Mouse (Mus musculus): ENCODE measurements around the gene Tcf7l1.

The Tcf7l1 gene

DNA sequence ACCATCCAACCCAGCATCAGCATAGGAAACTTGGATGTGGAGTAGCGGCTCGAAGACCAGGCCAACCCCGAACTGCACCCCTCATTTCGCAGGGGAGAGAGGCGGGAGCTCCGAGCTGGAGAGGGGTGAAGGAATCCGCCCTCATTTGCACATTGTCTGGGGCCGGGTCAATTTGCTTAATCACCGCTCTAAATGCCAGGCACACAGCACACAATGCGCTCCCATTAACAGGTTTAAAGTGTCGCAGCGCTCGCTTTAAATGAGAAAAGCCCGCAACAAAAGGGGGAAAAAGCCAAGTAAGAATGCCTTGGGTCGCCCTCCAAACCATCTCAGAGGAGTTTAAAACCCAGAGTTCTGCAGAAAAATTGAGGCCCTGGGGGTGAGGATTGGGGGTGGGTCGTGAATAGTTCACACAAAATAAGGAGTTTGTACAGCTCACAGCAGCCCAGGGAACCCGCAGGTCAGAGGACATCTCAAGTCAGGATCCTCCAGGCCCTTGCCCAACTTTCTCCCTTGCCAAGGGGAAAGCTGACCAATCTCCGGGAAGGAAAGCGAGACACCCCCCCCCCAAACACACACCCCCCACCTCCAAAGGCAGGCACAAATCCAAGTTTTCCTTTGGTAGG, 1.6 kb downstream of the Tcf7l1 start:
- no peak for DNase-seq (ENCODE audit: low read depth in 1 of 2, low spot score in 2 of 2)

- no peak for DNase-seq (ENCODE audit: low read depth in 1 of 2, low spot score in 2 of 2)
Observed at GRCm38 (mm10) chr6:72783780-72784179, 5.3 kb downstream of the Tcf7l1 start.

DNA sequence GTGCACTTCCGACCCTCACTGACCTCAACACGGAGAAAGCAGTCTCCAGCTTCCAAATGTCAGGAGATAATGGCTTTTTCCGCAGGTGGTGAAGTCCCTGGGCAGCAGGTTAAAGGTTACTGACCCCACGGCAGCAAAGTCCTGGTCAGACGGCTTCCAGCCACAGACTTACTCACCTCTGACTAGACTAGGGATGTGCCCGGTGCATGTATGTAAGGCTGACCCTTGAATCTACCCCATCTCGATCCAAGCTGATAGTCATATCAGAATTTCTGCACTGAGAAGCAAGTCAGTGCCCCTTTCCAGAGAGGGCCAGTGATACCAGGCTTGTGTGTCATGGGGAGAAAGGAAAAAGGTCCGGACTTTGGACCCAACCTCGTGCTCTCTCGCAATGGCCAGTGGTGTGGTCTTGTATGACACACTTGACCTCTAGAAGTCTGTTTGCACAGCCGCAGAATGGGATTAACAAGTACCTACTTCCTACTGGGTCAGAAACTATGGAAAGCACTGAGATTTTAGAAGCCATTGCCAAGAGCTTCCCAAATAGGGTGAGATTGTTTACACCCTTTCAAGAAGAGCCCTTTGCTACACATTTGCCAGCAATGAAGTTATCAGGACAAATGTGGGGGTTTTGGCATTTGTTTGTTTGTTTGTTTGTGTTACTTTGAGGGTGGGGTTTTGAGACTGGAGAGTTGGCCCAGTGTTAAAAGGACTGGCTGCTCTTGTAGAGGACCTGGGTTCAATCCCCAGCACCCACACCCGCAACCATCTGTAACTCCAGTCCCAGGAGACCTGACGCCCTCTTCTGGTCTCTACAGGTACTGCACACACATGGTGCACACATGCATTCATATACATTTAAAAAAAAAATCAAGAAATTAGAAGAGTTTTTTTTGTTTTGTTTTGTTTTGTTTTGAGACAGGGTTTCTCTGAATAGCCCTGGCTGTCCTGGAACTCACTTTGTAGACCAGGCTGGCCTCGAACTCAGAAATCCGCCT, 10.0 kb downstream of the Tcf7l1 start:
- no peak for DNase-seq (ENCODE audit: low read depth in 1 of 2, low spot score in 2 of 2)

DNA sequence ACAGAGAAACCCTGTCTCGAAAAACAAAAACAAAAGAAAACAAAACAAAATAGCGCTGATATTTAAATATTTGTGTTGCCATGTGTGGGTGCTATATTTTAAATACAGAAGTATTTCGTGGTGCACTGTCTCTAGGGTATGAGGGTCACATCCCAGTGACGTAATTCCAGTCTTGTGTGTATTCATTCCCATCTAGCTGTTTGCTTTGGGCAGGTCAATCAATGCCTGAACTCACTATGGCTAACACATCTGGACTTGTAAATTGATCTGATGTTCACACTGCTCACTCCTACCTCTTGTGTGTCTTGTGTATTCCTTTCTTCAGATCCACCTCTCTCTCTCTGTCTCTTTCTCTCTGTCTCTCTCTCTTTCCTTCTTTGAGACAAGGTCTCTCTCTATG, 11.8 kb downstream of the Tcf7l1 start:
- DNase-seq (ENCODE audit: low read depth in 1 of 2, low spot score in 2 of 2) = no peak

DNA sequence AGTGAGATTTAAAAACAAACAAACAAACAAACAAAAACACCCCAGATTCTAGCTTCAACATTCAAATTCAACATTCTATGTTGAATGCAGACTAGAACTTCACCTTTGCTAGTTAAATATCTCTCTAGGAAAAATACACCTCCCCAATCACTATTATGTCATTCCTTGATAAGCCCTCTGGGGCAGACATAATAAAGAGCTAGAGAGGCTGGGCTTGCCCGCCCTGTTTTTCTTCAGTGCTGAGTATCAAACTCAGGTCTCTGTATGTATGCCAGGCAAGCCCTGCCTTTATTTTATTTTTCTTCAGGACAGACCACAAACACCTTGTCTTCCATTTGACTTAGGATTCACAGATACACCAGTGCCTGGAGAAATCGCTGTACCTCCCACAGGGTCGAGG, 14.8 kb downstream of the Tcf7l1 start:
- DNase-seq (ENCODE audit: low read depth in 1 of 2, low spot score in 2 of 2) = no peak

DNA sequence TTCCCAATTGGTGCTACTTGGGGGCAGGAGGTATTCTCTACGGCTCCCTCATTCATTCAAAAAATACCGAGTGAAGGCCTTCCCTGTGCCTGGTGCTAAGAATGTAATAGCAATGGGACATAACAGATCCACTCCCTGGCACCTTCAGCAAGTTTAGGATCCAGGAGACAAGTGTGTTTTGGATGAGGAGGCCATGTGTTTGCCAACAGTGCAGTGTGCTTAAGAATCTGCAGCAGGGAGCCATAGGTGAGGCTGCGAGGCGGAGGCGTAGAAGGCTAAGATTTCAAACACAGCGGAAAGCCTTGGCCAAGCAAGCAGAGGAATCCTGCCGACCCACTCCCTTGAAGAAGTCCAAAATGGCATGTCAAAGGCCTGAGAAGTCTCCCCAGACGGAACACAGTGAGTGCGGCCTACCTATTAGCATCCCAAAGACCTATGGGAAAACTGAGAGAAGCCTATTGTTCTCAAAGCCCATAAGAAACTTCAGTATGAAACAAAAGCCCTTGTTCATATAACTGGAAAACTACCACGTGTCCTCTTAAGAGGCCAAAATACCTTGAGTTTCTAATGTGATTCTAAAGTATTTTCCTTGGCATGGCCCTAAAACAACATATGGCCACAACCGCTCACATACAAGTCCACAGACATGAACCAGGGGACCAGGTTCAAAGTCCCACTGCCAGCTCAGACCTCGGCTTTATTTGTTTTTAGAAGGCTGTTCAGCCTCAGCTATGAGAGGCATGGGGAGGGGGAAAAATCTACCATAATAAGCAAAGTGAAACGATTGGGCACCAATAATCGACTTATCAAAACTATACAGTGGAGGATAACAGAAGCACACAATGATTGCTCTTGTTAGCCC, 18.9 kb downstream of the Tcf7l1 start:
- no peak for DNase-seq (ENCODE audit: low read depth in 1 of 2, low spot score in 2 of 2)

DNA sequence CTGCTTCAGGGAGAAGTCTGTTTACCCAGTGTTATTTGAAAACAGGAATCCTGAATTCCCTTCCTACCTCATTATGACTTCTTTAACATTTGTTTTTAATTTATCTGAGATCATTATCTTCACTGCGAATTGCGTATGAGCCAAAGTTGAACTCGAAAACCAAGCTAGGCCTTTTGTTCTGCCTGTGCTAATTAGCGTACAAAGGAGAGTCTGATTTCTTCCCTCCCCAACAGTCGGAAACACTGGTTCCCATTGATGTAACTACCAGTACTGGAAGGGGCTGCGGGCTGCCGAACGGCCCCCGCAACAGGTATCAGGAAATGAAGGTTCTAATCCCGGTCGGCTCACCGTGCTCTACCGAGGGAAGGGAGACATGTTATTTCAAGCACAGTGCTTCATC, 19.7 kb downstream of the Tcf7l1 start:
- DNase-seq (ENCODE audit: low read depth in 1 of 2, low spot score in 2 of 2) = no peak

DNA sequence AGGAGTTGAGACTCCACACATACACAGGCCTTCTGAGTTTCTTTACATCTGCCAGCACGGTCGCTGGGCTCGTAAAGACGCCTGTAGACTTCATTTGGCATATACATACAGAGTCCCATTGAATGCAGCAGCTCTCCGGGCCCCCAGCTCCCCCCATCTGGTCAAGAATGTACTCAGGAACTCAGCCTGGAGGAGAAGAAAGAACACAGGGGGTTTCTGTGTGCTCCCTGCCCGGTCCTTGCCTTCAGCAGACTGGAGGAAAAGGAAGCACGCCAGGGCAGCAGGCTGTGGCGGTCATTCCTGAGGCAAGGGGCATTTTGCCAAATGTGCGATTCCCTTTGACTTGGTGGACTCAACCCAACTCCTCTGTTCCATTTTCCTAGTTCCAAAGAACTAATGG, 20.2 kb downstream of the Tcf7l1 start:
- DNase-seq (ENCODE audit: low read depth in 1 of 2, low spot score in 2 of 2) = no peak

- no peak for DNase-seq (ENCODE audit: low read depth in 1 of 2, low spot score in 2 of 2)
Observed at GRCm38 (mm10) chr6:72768097-72768496, 21.0 kb downstream of the Tcf7l1 start.

DNA sequence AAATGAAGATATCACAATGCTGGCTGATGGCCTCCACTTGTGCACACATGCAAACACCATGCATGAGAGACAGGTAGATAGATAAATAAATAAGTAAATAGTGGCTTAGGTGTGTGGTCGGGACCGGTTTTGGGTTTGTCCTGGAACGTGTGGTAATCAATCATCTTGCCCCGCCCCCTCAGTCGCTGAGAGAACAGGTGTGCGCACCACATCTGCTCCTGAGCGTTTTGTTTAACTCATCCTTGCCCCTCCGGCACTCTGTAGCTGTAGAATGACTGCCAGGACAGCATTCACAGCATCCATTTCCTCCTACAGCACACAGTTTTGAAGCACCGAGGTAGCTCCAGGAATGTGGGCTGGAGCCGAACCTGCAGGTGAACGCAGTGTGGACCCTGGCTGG, 25.4 kb downstream of the Tcf7l1 start:
- no peak for DNase-seq (ENCODE audit: low read depth in 1 of 2, low spot score in 2 of 2)

DNA sequence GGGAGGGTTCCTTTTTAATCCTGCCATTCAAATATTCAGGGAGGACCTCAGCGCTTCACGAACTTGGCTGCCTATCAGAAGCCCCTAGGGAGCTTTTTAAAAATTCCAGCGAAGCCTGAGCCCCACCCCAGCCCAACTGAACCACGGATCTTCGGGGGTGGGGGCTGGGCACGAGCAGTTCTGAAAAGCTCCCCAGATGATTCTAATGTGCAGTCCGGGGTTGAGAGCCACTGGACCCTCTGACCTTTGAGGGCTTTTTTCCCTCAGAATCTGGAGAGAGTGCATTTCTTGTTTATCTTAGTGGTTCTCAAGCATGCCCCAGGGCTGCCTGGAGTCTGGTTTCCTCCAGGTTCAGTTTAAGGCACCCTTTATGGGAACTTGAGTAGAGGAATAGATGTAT, 27.4 kb downstream of the Tcf7l1 start:
- no peak for DNase-seq (ENCODE audit: low read depth in 1 of 2, low spot score in 2 of 2)

DNA sequence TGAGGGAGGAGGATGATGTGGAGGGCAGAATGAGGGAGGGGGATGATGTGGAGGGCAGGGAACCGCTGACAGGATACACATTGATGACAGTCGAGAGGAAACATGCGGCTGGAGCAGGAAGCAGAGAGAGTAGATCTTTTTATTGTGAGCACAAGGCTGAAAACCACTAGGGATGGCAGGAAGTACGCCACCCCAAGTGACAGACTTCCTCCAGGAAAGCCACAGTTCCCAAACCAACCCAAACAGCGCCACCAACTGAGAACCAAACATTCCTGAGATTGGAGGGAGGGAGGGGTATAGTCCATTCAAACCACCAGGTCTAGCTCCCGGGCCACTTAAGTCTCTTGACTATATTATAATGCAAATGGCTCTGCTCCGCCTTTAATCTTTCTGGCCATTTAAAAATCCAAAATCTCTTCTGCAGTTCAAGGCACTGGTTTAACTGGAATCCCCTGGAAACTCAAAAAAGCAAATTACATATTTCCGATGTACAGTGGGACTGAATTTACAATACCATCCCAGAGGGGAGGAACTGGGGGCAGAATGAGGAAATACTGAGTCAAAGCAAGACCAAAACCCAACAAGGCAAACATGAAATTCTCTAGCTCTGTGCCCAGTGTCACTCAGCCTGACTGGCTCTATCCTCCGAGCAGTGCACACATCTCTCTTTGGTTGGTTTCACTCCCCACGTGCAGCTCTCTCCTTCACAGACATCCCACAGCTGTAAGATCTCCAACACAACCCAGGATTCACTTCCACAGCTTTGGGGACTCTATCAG, 30.6 kb downstream of the Tcf7l1 start:
- DNase-seq (ENCODE audit: low read depth in 1 of 2, low spot score in 2 of 2) = no peak

- DNase-seq (ENCODE audit: low read depth in 1 of 2, low spot score in 2 of 2) = no peak
Observed at GRCm38 (mm10) chr6:72755267-72755889, 33.7 kb downstream of the Tcf7l1 start.

DNA sequence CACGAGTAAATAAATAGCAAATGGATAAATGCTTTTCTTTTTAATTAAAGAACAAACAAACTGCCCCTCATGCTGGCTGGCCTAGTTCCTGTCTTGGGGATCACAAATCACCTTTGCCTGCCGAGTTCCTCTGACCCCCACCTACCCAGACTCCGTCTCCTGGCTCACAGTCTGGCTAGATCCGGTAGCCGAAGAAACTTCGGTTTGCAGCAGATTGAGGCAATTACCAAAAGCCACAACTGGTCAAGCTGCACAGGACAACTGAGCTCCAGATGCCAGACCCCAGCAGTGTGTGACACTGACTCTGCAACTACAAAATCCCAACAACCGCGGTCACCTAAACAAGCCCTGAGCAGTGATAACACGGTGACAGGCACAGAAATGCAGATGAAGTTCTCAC, 34.8 kb downstream of the Tcf7l1 start:
- DNase-seq (ENCODE audit: low read depth in 1 of 2, low spot score in 2 of 2) = no peak

DNA sequence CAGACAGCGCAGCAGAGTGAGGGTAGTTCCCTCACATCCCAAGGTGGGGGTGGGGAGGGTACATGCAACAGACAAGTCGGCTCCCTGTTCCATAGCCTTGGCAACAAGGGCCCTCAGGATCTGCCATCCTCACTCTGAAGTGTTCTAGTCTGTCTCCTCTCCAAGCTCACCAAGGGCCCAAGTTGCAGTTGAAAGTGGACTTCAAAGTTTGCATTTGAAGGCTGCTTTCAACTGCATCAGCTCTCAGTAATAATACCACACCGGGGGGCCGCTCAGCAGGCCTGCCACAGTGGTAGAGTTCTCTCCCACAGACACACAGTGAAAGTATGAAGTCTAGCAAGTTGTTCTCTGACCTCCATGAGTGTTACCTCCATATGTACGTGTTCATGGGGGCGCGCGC, 35.3 kb downstream of the Tcf7l1 start:
- no peak for DNase-seq (ENCODE audit: low read depth in 1 of 2, low spot score in 2 of 2)

DNA sequence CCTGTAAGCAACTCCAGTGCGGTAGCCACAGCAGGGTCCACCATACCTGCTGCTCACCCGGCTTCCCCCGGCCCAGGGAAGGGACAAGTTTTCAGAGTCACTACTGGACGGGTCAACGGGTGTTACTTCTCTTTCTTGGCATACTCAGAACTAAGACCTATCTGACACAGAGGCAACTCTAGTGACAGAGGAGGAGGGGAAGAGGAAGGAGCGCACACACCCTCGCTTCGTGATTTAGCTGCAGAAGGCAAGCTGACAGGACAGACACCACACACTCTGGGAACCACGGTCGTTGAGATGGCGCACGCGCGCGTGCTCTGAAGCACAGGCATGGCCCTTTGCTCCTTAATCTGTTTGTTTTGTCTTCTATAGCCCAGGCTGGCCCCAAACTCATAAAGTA, 36.2 kb downstream of the Tcf7l1 start:
- DNase-seq (ENCODE audit: low read depth in 1 of 2, low spot score in 2 of 2) = no peak

GRCm38 (mm10) chr6:72751210-72751609, 37.8 kb downstream of the Tcf7l1 start:
- DNase-seq (ENCODE audit: low read depth in 1 of 2, low spot score in 2 of 2) = no peak

DNA sequence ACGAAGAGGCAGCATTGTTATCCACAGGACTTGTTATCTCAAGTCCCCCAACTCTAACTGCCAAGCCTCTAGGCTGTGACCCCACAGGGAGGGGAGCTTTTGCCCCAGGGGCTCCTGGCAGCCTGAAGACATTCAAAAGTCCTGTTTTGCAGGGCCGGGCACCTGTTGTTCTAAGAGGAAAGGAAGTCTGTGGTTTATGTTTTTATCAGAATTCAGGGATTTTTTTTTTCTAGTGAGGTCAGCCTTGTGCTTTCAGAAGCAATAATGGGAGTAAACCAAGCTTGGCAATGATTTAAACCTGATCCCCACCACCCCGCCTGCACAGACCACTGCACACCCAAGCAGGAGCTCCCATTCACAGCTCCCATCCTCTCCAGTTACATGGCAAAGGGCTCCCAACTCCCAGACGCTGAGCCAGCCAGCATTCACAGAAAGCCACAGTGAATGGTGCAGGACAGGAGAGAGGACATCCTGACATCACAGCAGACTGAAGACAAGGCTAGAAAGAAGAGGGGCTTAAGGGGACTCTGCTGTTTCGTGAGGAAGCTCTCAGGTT, 40.1 kb downstream of the Tcf7l1 start:
- no peak for DNase-seq (ENCODE audit: low read depth in 1 of 2, low spot score in 2 of 2)

GRCm38 (mm10) chr6:72748421-72748820, 40.6 kb downstream of the Tcf7l1 start:
- DNase-seq (ENCODE audit: low read depth in 1 of 2, low spot score in 2 of 2) = no peak

GRCm38 (mm10) chr6:72747814-72748213, 41.2 kb downstream of the Tcf7l1 start:
- DNase-seq (ENCODE audit: low read depth in 1 of 2, low spot score in 2 of 2) = no peak
